13 mouse cellular contexts compared by ENCODE assay signal in genomic region chr12:50606703-50607500, GRCm38 (mm10). TPM values are rescaled to one million over a fixed set of nuclear protein-coding genes. Genes with fewer than 3 reads are reported as not detected.
DNase-seq lines count a peak whose midpoint lies in the region; TF ChIP-seq lines count a peak whose summit lies in the region.
"Had no signal": no experiment of that assay in that cellular context is flagged by ENCODE, and none has a peak within 500 bp of the region (broad histone marks: within the 10 kb centered on the region; RNA-seq: fewer than 3 reads in every experiment).

No protein-coding gene starts in this region.

- intact Hi-C loops in heart, postnatal 36 days (cut with DNase I) = no loop called here

- TF ChIP-seq CTCF in brain, embryonic 14.5 days (IDR thresholded peaks at IDR 0.05; ENCODE audit: borderline replicate concordance, extremely low read depth, insufficient read depth, insufficient read length) = no peak

- TF ChIP-seq POLR2A in brain, embryonic 14.5 days (IDR thresholded peaks at IDR 0.05; ENCODE audit: borderline replicate concordance, extremely low read depth, insufficient read depth, insufficient read length, poor library complexity, severe bottlenecking) = no peak

- DNase-seq in cerebellum, postnatal 14 days = peak; percentile 7 to 11
- DNase-seq in cerebellum, adult 11 months = no peak
- peak; percentile 18 for DNase-seq in kidney, postnatal 14 days
- DNase-seq in kidney, adult 8-10 months = no peak
- peak; percentile 41 for DNase-seq in brain, embryonic 14.5 days (ENCODE audit: low read depth)
- DNase-seq in lung, postnatal 4 days = peak; percentile 11 to 41
- DNase-seq in heart, postnatal 36 days = no peak
- DNase-seq: gastrocnemius, postnatal 36 days; heart, postnatal 14 days; layer of hippocampus, postnatal 36 days; right cerebral cortex, adult 18-20 months; spleen, adult 18-20 months; thymus, postnatal 14 days had no signal

RNA-seq across cellular contexts. Expression of gene Prkd1, which starts 42.0 kb away (rescaled TPM):
- 5.0 and 8.1 TPM in 2 replicates for polyA plus RNA-seq in brain, embryonic 14.5 days (2012; rRNA removed)
- 1 to 10 TPM; 6.3 to 8.5 TPM for total RNA-seq in heart, postnatal 36 days (2021)

Comparison
In these comparisons a context has a peak if more than half of its experiments do, and no peak if none do; other contexts are left out.
1. DNase-seq: peak in cerebellum, postnatal 14 days (2 of 2), kidney, postnatal 14 days (single experiment), brain, embryonic 14.5 days (single experiment) and lung, postnatal 4 days (2 of 2); none in cerebellum, adult 11 months (single experiment), kidney, adult 8-10 months (0 of 2) and heart, postnatal 36 days (0 of 2).